Mouse (Mus musculus): Measurements from ENCODE around the gene Zdhhc18. TPM values are rescaled to one million over a fixed set of nuclear protein-coding genes. Genes with fewer than 3 reads are reported as not detected.

Gene Zdhhc18
- polyA plus RNA-seq, 1 experiment: 17.2 TPM

- TF ChIP-seq GATA1 (IDR thresholded peaks at IDR 0.05; ENCODE audit: low read length): no peak
Measured at GRCm38 (mm10) chr4:133626221-133626620, 23.7 kb downstream of the Zdhhc18 start.

DNA sequence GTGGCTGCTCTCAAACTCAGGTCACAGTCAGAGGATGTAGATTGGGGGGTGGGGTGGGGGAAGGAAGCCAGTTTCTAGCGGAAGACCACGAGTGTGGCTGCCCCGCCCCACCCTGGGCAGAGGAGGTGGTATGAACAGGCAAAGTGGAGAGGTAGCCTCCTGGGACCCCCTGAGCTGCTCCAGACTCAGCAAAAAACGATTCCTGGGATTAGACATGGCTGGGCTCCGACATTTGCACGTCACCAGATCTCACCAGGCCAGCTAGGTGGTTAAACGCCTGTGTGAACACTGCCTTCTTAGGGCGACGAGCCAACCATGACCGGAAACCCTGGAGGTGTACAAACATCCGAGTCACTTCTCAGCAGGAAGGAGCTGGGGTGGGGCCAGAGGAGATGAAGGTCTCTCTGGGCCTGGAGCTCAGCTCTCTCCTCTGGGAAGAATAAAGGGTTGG is 24.3 kb downstream of the Zdhhc18 start:
- TF ChIP-seq GATA1 (IDR thresholded peaks at IDR 0.05; ENCODE audit: low read length): no peak

- no peak for TF ChIP-seq GATA1 (IDR thresholded peaks at IDR 0.05; ENCODE audit: low read length)
Measured at GRCm38 (mm10) chr4:133624830-133625229, 25.1 kb downstream of the Zdhhc18 start.

- no peak for TF ChIP-seq GATA1 (IDR thresholded peaks at IDR 0.05; ENCODE audit: low read length)
Measured at GRCm38 (mm10) chr4:133622161-133622695, 27.7 kb downstream of the Zdhhc18 start.

GRCm38 (mm10) chr4:133620668-133621067 is 29.3 kb downstream of the Zdhhc18 start:
- TF ChIP-seq GATA1 (IDR thresholded peaks at IDR 0.05; ENCODE audit: low read length): no peak

- TF ChIP-seq GATA1 (IDR thresholded peaks at IDR 0.05; ENCODE audit: low read length): no peak
Measured at GRCm38 (mm10) chr4:133619473-133620136, 30.3 kb downstream of the Zdhhc18 start.

DNA sequence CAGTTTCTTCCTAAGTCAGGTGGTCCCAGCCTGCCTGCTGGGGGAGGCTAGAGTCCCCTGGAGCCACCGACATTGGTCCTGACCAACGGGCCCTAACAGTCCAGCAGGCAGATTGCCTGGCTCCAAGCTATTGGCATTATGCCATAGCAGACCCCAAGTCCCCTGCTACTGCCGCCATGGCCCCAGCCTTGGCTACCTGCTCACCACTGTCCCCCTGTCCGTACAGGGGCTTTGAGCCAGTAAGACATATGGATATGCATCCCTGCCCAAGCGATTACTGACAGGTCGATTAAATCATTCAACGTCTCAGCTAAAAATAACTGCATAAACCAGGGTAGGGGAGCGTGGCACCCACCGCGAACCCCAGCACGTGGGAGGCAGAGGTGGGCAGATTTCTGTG is 32.0 kb downstream of the Zdhhc18 start:
- TF ChIP-seq GATA1 (IDR thresholded peaks at IDR 0.05; ENCODE audit: low read length): no peak

GRCm38 (mm10) chr4:133615416-133615815 is 34.5 kb downstream of the Zdhhc18 start:
- no peak for TF ChIP-seq GATA1 (IDR thresholded peaks at IDR 0.05; ENCODE audit: low read length)

DNA sequence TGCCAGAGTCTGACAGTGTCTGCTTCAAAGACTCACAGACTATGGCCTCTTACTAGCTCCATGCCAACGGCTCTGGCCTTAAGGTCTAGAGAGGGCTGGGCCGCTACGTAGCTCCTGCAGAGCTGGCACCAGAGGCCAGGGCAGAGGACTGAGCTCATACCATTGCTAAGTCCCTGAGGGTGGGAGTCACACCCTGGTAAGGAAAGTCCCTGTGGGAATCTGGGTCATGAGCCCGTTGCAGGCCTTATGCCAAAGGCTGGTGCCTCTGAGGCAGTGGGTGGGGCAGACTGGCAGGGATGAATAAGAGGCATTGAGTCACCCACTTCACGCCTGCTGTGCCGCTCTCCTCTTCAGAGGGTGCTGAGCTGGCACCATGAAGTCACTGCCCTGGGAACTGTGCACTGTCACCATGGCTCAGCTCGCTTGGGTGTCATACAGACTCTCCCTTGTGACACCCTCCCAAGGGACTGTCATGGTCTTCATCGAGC is 35.6 kb downstream of the Zdhhc18 start:
- no peak for TF ChIP-seq GATA1 (IDR thresholded peaks at IDR 0.05; ENCODE audit: low read length)

DNA sequence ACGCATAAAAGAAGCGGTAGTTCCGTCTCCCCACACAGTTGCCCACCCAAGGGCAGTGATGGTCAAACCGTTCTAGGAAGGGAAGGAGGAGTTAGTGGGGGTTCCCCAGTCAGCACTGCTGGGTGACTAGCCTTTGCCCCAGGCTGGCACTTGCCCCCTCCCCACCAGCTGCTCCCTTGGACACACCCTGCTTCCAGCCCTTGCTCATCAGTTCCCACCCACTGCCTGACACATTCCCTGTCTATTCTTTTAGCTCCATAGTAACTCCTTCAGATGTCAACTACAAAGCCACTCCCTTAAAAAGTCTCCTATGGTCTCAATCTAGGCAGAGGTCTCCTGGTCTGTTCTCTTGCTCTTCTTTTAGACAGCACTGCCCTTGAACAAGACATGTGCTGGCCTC is 36.1 kb downstream of the Zdhhc18 start:
- TF ChIP-seq GATA1 (IDR thresholded peaks at IDR 0.05; ENCODE audit: low read length): no peak

DNA sequence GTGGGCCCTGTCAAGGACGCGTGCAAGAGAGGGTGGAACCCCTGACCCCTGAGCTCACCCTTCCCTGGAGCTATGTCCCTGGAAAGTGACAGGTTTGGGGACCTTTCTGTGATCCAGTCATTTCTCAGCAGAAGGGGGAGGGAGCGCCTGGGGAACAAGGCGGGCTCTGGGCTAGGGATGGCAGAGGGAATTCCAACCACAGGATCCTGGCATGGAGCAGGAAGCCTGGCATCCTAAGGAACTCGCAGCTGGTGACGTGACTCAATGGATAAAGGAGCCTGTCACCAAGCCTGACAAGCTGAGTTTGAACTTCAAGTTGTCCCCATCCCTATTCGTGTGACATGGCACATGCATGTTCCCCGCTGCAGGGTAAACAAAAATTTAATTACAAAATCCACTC is 36.9 kb downstream of the Zdhhc18 start:
- no peak for TF ChIP-seq GATA1 (IDR thresholded peaks at IDR 0.05; ENCODE audit: low read length)

GRCm38 (mm10) chr4:133612416-133612815 is 37.5 kb downstream of the Zdhhc18 start:
- no peak for TF ChIP-seq GATA1 (IDR thresholded peaks at IDR 0.05; ENCODE audit: low read length)

GRCm38 (mm10) chr4:133611815-133612214 is 38.1 kb downstream of the Zdhhc18 start:
- TF ChIP-seq GATA1 (IDR thresholded peaks at IDR 0.05; ENCODE audit: low read length): no peak

DNA sequence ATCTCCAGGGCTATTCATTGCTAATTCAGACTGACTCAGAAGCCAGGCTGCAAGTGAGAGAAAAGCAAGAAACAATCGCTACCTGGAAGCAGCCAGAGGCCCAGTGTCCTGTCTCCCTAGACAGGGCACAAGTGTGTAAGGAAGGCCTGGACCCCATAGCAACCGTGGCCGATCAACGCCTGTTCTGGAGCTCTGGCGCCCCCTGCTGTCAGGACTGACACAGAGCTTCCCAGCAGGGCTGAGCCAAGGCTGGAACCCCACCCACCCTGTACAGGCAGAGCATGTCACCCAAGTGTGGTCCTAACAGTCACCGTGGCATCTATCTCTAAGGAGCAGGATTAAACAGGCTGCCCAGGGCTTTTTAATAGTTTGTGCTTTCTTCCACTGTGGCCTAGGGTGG is 40.2 kb downstream of the Zdhhc18 start:
- TF ChIP-seq GATA1 (IDR thresholded peaks at IDR 0.05; ENCODE audit: low read length): no peak

GRCm38 (mm10) chr4:133607284-133607683 is 42.7 kb downstream of the Zdhhc18 start:
- TF ChIP-seq GATA1 (IDR thresholded peaks at IDR 0.05; ENCODE audit: low read length): no peak

GRCm38 (mm10) chr4:133605330-133605729 is 44.6 kb downstream of the Zdhhc18 start:
- no peak for TF ChIP-seq GATA1 (IDR thresholded peaks at IDR 0.05; ENCODE audit: low read length)

GRCm38 (mm10) chr4:133604856-133605255 is 45.1 kb downstream of the Zdhhc18 start:
- TF ChIP-seq GATA1 (IDR thresholded peaks at IDR 0.05; ENCODE audit: low read length): no peak
